Mouse (Mus musculus) cortical plate, adult 2 months (tissue): ENCODE measurements around the gene Aph1a. TPM values are rescaled to one million over a fixed set of nuclear protein-coding genes. Genes with fewer than 3 reads are reported as not detected.

ENCODE experiments used
- H3K27ac ChIP-seq: fragments of 200-500 bp; 2 replicates; pipeline ENCODE4 v1.5.1; 2012; ENCODE audit warnings: low read length, control low read depth, inconsistent platforms; ENCODE audit not compliant: insufficient read depth
- H3K4me1 ChIP-seq: fragments of 200-500 bp; 2 replicates; pipeline ENCODE4 v1.6.1; 2011; ENCODE audit warnings: low read length; ENCODE audit not compliant: control insufficient read depth, insufficient read depth
- H3K4me3 ChIP-seq: fragments of 200-500 bp; 2 replicates; pipeline ENCODE4 v1.5.1; 2011; ENCODE audit warnings: mild to moderate bottlenecking, low read length, control low read depth; ENCODE audit not compliant: insufficient read depth
- CTCF ChIP-seq: fragments of 200-500 bp; IDR thresholded peaks from 2 replicates; pipeline ENCODE4 v1.5.1; 2011; ENCODE audit warnings: mild to moderate bottlenecking, control low read depth, low read length; ENCODE audit not compliant: insufficient read depth; ENCODE audit errors: extremely low read depth
- POLR2A ChIP-seq: fragments of 200-500 bp; IDR thresholded peaks from 2 replicates; pipeline ENCODE4 v1.6.1; 2011; ENCODE audit warnings: mild to moderate bottlenecking, low read length, control low read depth; ENCODE audit not compliant: insufficient read depth; ENCODE audit errors: extremely low read depth
- polyA plus RNA-seq: library from polyadenylated mRNA; depleted of rRNA; stranded (reverse); fragments of >200 nt; gene quantifications from 2 replicates; pipeline ENCODE4 v1.2.3, GENCODE M21; 2012; rRNA removed

The Aph1a gene
- polyA plus RNA-seq, 1 experiment = 68.6 TPM

DNA sequence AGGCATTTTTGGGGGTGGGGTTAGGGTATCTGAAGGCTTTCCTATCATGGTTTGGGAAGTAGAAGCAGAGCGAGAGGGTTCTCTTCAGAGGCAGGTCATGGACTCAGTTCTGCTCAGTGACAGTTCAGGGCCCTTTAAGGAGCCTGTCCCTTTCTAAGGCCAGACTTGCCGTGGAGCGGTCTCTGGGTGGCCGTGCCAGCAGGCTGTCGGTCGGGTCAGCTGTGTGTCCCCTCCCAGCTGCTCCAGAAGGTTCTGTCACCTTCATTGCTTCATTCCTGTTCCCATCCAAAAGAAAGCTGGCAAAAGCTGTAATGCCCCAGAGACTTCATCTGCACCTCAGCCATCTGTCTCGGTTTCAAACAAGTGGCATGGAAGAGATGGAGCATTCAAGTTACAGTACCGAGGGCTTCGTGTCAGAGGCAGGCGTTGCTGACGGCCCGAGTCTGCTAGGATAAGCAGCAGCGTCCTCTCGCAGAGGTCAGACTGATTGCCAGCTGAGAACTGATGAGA lies 52.0 kb downstream of the Aph1a start:
- no peak overlapping the region for H3K27ac ChIP-seq
- TF ChIP-seq CTCF (no peak), POLR2A (no peak)
- H3K4me1 ChIP-seq = no peaks in the 10 kb centered on the region
- H3K4me3 ChIP-seq = no peak overlapping the region

Other genes with a start within 250 kb of the Aph1a start
- 37.7 and 39.5 TPM in 2 replicates for gene Mcl1, start 235.2 kb upstream of the Aph1a start, polyA plus RNA-seq
- 6.0 and 6.4 TPM in 2 replicates for gene Adamtsl4, start 206.1 kb upstream of the Aph1a start, polyA plus RNA-seq
- gene Ecm1, start 154.4 kb upstream of the Aph1a start, polyA plus RNA-seq = 15.6 and 15.7 TPM in 2 replicates
- gene Tars2, start 133.8 kb upstream of the Aph1a start, polyA plus RNA-seq = 38.6 and 39.3 TPM in 2 replicates
- 21.4 and 22.8 TPM in 2 replicates for gene Rprd2, start 75.1 kb upstream of the Aph1a start, polyA plus RNA-seq
- 36.0 and 36.9 TPM in 2 replicates for gene Prpf3, start 38.1 kb upstream of the Aph1a start, polyA plus RNA-seq
- gene Mrps21, start 22.4 kb upstream of the Aph1a start, polyA plus RNA-seq = 250 and 251 TPM in 2 replicates
- gene Ciart, start 11.7 kb upstream of the Aph1a start, polyA plus RNA-seq = 54.7 and 63.6 TPM in 2 replicates
- gene BC028528, start 2.0 kb upstream of the Aph1a start, polyA plus RNA-seq = 14.2 and 15.6 TPM in 2 replicates
- gene Car14, start 10.7 kb downstream of the Aph1a start, polyA plus RNA-seq = 19.9 and 22.3 TPM in 2 replicates
- 69.8 and 85.5 TPM in 2 replicates for gene Anp32e, start 35.3 kb downstream of the Aph1a start, polyA plus RNA-seq
- gene Plekho1, start 102.0 kb downstream of the Aph1a start, polyA plus RNA-seq = 133 and 134 TPM in 2 replicates
- 29.9 and 32.1 TPM in 2 replicates for gene Vps45, start 164.5 kb downstream of the Aph1a start, polyA plus RNA-seq
- 17.3 and 19.9 TPM in 2 replicates for gene Otud7b, start 210.6 kb downstream of the Aph1a start, polyA plus RNA-seq